Mouse (Mus musculus) heart, embryonic 14.5 days (tissue): ENCODE results near the gene Sp9. TPM values are rescaled to one million over a fixed set of nuclear protein-coding genes. Genes with fewer than 3 reads are reported as not detected.
A peak's percentile ranks its signal among the peaks of the same experiment; 100 is the strongest.

Experiments
- ATAC-seq: fragments of 200-750 bp; cut with Nextera tagmentation; 2 replicates; pipeline ENCODE4 v1.8.0; 2017; ENCODE audit warnings: low read depth, moderate TSS enrichment; ENCODE audit not compliant: insufficient number of reproducible peaks, insufficient read depth, low FRiP score
- H3K27ac ChIP-seq, 2 experiments: fragments of 200-500 bp in 1 of 2; fragments of 300-500 bp in 1 of 2; sonication (generic) in 1 of 2; replicated peaks in 1 of 2; 2 replicates each; pipeline ENCODE4 v1.5.1; 2012 to 2014; ENCODE audit warnings: low read depth in 2 of 2, low read length in 2 of 2, control low read depth in 1 of 2, mild to moderate bottlenecking in 1 of 2, mixed read lengths in 1 of 2; ENCODE audit not compliant: control insufficient read depth in 1 of 2, insufficient read depth in 1 of 2
- H3K27me3 ChIP-seq: fragments of 300-500 bp; sonication (generic); 2 replicates; pipeline ENCODE4 v1.6.1; 2014; ENCODE audit warnings: mild to moderate bottlenecking, low read length, control low read depth; ENCODE audit not compliant: control insufficient read depth, insufficient read depth
- H3K36me3 ChIP-seq: fragments of 300-500 bp; sonication (generic); 2 replicates; pipeline ENCODE4 v1.6.1; 2014; ENCODE audit warnings: mild to moderate bottlenecking, control low read depth, low read length, mixed read lengths; ENCODE audit not compliant: control insufficient read depth, insufficient read depth
- H3K4me1 ChIP-seq, 2 experiments: fragments of 200-500 bp in 1 of 2; fragments of 300-500 bp in 1 of 2; sonication (generic) in 1 of 2; 2 replicates each; pipeline ENCODE4 v1.6.1; 2012 to 2014; ENCODE audit warnings: low read length in 2 of 2, control low read depth in 1 of 2, mixed read lengths in 1 of 2; ENCODE audit not compliant: control insufficient read depth in 2 of 2, insufficient read depth in 2 of 2
- H3K4me2 ChIP-seq: fragments of 300-500 bp; sonication (generic); 2 replicates; pipeline ENCODE4 v1.6.1; 2014; ENCODE audit warnings: mild to moderate bottlenecking, low read length
- H3K4me3 ChIP-seq, 2 experiments: fragments of 200-500 bp in 1 of 2; fragments of 300-500 bp in 1 of 2; sonication (generic) in 1 of 2; 2 replicates each; pipeline ENCODE4 v1.5.1; 2012 to 2014; ENCODE audit warnings: low read length in 2 of 2, mild to moderate bottlenecking in 2 of 2, control low read depth in 1 of 2, low read depth in 1 of 2, moderate library complexity in 1 of 2; ENCODE audit not compliant: control insufficient read depth in 1 of 2, insufficient read depth in 1 of 2
- H3K9ac ChIP-seq: fragments of 300-500 bp; sonication (generic); 2 replicates; pipeline ENCODE4 v1.6.1; 2014; ENCODE audit warnings: mild to moderate bottlenecking, low read length
- H3K9me3 ChIP-seq: fragments of 300-500 bp; sonication (generic); 2 replicates; pipeline ENCODE4 v1.6.1; 2016; ENCODE audit warnings: low read length, control low read depth; ENCODE audit not compliant: control insufficient read depth
- WGBS: fragments of 180-500 bp; shearing (Covaris S2); extraction: QIAGEN DNeasy Blood & Tissue Kit; methylation state at CpG from one replicate; pipeline ENCODE4 v1.1.7; 2014; 5-methylcytosine and 5-hydroxymethylcytosine counted together
- polyA plus RNA-seq: library from polyadenylated mRNA; unstranded; fragments of >200 nt; fragmentation: Nextera tagmentation; extraction: Ambion mirVana; gene quantifications from 2 replicates; pipeline ENCODE4 v1.2.1, GENCODE M21; 2014

The Sp9 gene
- polyA plus RNA-seq, 1 experiment from 2014 or later: not detected

- Histone ChIP-seq H3K4me3 (no peak overlapping the region), H3K27me3 (no peaks in the 10 kb centered on the region), H3K4me1 (no peaks in the 10 kb centered on the region), H3K9ac (no peak overlapping the region), H3K9me3 (no peaks in the 10 kb centered on the region), H3K27ac (no peak overlapping the region), H3K36me3 (peaks cover 84% of the 10 kb centered on the region), H3K4me2 (no peak overlapping the region)
- ATAC-seq: no peak
- 92% methylated on average over 9 of the region's 9 CpGs for WGBS
Observed at GRCm38 (mm10) chr2:73302722-73303121, 31.0 kb downstream of the Sp9 start.

- Histone ChIP-seq H3K27me3 (no peaks in the 10 kb centered on the region), H3K9ac (no peak overlapping the region), H3K36me3 (peaks cover 88% of the 10 kb centered on the region), H3K4me2 (no peak overlapping the region), H3K27ac (no peak overlapping the region), H3K4me1 (no peaks in the 10 kb centered on the region), H3K4me3 (no peak overlapping the region), H3K9me3 (no peaks in the 10 kb centered on the region)
- 90% methylated on average over 5 of the region's 5 CpGs for WGBS
- ATAC-seq: no peak
Observed at GRCm38 (mm10) chr2:73304506-73304905, 32.8 kb downstream of the Sp9 start.

GRCm38 (mm10) chr2:73306006-73306405 is 34.3 kb downstream of the Sp9 start:
- H3K27me3 ChIP-seq: no peaks in the 10 kb centered on the region
- WGBS: 94% methylated on average over 7 of the region's 7 CpGs
- ATAC-seq: no peak
- no peaks in the 10 kb centered on the region for H3K4me1 ChIP-seq
- peaks cover 89% of the 10 kb centered on the region for H3K36me3 ChIP-seq
- H3K4me2 ChIP-seq: no peak overlapping the region
- no peak overlapping the region for H3K27ac ChIP-seq
- no peak overlapping the region for H3K9ac ChIP-seq
- no peak overlapping the region for H3K4me3 ChIP-seq
- no peaks in the 10 kb centered on the region for H3K9me3 ChIP-seq

GRCm38 (mm10) chr2:73312152-73313116 is 40.7 kb downstream of the Sp9 start, which contains the start of the genes Scrn3 and Cir1:
Gene Scrn3 (plus strand): TSS chr2:73312601.
Gene Cir1 (minus strand): TSS chr2:73312701.
- H3K4me2 ChIP-seq: peak within 1 kb of the TSS; percentile 77
- no peaks in the 10 kb centered on the region for H3K9me3 ChIP-seq
- H3K9ac ChIP-seq: peak within 1 kb of the TSS; percentile 88
- H3K36me3 ChIP-seq: peaks cover 31% of the 10 kb centered on the region
- peak within 1 kb of the TSS; percentile 78 to 80 for H3K4me3 ChIP-seq
- no peaks in the 10 kb centered on the region for H3K27me3 ChIP-seq
- H3K4me1 ChIP-seq: peaks cover 0 to 13% of the 10 kb centered on the region in 2 experiments; a peak in 3 of 4 replicates
- peak within 1 kb of the TSS; percentile 88 to 90 for H3K27ac ChIP-seq
- ATAC-seq: peak; percentile 94
- under 1% methylated on average over 64 of the region's 64 CpGs for WGBS

GRCm38 (mm10) chr2:73313117-73313501 is 41.4 kb downstream of the Sp9 start:
- Histone ChIP-seq H3K27me3 (no peaks in the 10 kb centered on the region), H3K9ac (peak overlapping the region; percentile 84), H3K4me2 (peak overlapping the region; percentile 77), H3K27ac (peak overlapping the region; percentile 79 to 90), H3K4me3 (peak overlapping the region; percentile 50 to 78), H3K4me1 (peaks cover 0 to 13% of the 10 kb centered on the region in 2 experiments; a peak in 3 of 4 replicates), H3K36me3 (peaks cover 30% of the 10 kb centered on the region), H3K9me3 (no peaks in the 10 kb centered on the region)
- 0 out of 2 replicates have a peak, but pooled peaks have one; percentile 10 for ATAC-seq
- WGBS: 24% methylated on average over 14 of the region's 14 CpGs

- Histone ChIP-seq H3K9me3 (no peaks in the 10 kb centered on the region), H3K27me3 (no peaks in the 10 kb centered on the region), H3K4me3 (no peak overlapping the region), H3K4me2 (no peak overlapping the region), H3K9ac (no peak overlapping the region), H3K27ac (no peak overlapping the region), H3K4me1 (peaks cover 0 to 13% of the 10 kb centered on the region in 2 experiments; a peak in 3 of 4 replicates), H3K36me3 (peaks cover 27% of the 10 kb centered on the region)
- no peak for ATAC-seq
- WGBS: 89% methylated on average over 3 of the region's 3 CpGs
Observed at GRCm38 (mm10) chr2:73314311-73314710, 42.6 kb downstream of the Sp9 start.

DNA sequence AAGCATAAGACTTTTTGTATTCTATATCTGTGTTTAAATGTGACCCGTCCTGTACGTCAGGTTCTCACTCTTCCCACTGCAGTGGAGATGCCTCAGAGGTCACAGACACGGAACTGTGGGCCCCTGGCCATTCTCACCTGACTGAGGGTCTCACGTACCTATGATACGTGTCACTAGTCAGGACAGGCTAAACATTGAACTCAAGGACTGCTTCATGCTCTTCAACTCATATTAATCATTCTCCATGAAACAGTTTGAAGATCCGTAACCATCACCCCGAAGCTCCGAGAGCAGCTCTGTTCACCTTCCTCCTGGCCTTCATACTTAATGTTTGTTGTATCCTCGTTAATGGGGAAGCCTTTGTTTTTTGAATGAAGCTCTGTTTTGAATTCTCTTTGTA is 45.7 kb downstream of the Sp9 start:
- 93% methylated on average over 9 of the region's 9 CpGs for WGBS

More for the DNA sequence above, 45.7 kb downstream of the Sp9 start:
- H3K9me3 ChIP-seq: no peaks in the 10 kb centered on the region
- ATAC-seq: no peak
- no peaks in the 10 kb centered on the region for H3K27me3 ChIP-seq
- peaks cover 22% of the 10 kb centered on the region for H3K36me3 ChIP-seq
- no peak overlapping the region for H3K4me2 ChIP-seq
- H3K9ac ChIP-seq: no peak overlapping the region
- H3K4me3 ChIP-seq: no peak overlapping the region
- peaks cover 0 to 5% of the 10 kb centered on the region in 2 experiments; a peak in 1 of 4 replicates for H3K4me1 ChIP-seq
- H3K27ac ChIP-seq: no peak overlapping the region
